Mouse (Mus musculus) heart, embryonic 16.5 days (tissue): ENCODE measurements around the gene Vav3. TPM values are rescaled to one million over a fixed set of nuclear protein-coding genes. Genes with fewer than 3 reads are reported as not detected.

ENCODE experiments used
- ATAC-seq: fragments of 200-750 bp; cut with Nextera tagmentation; replicated peaks from 2 replicates; pipeline ENCODE4 v1.8.0; 2017; ENCODE audit warnings: moderate number of reproducible peaks; ENCODE audit not compliant: insufficient read depth, low FRiP score; ENCODE audit errors: extremely low read depth
- H3K27ac ChIP-seq: fragments of 300-500 bp; sonication (generic); 2 replicates; pipeline ENCODE4 v1.5.1; 2014; ENCODE audit warnings: mild to moderate bottlenecking, low read length, control low read depth, moderate library complexity
- H3K27me3 ChIP-seq: fragments of 300-500 bp; sonication (generic); 2 replicates; pipeline ENCODE4 v1.6.1; 2014; ENCODE audit warnings: low read length, mixed read lengths; ENCODE audit not compliant: control insufficient read depth, insufficient read depth
- H3K36me3 ChIP-seq: fragments of 300-500 bp; sonication (generic); 2 replicates; pipeline ENCODE4 v1.6.1; 2014; ENCODE audit not compliant: control insufficient read depth, insufficient read depth
- H3K4me1 ChIP-seq: fragments of 300-500 bp; sonication (generic); 2 replicates; pipeline ENCODE4 v1.6.1; 2014; ENCODE audit warnings: low read length, mixed read lengths; ENCODE audit not compliant: control insufficient read depth, insufficient read depth
- H3K4me2 ChIP-seq: fragments of 300-500 bp; sonication (generic); 2 replicates; pipeline ENCODE4 v1.6.1; 2014; ENCODE audit warnings: low read depth, mild to moderate bottlenecking, control low read depth, low read length
- H3K4me3 ChIP-seq: fragments of 300-500 bp; sonication (generic); 2 replicates; pipeline ENCODE4 v1.5.1; 2014; ENCODE audit warnings: mild to moderate bottlenecking, control low read depth, low read length
- H3K9ac ChIP-seq: fragments of 300-500 bp; sonication (generic); 2 replicates; pipeline ENCODE4 v1.6.1; 2014; ENCODE audit warnings: low read length, control low read depth
- H3K9me3 ChIP-seq: fragments of 300-500 bp; sonication (generic); replicated peaks from 2 replicates; pipeline ENCODE4 v1.6.1; 2016; ENCODE audit warnings: low read length; ENCODE audit not compliant: control insufficient read depth
- WGBS: fragments of 180-500 bp; shearing (Covaris S2); extraction: QIAGEN DNeasy Blood & Tissue Kit; methylation state at CpG from one replicate; pipeline ENCODE4 v1.1.7; 2014; 5-methylcytosine and 5-hydroxymethylcytosine counted together
- polyA plus RNA-seq: library from polyadenylated mRNA; unstranded; fragments of >200 nt; fragmentation: Nextera tagmentation; extraction: Ambion mirVana; gene quantifications from 2 replicates; pipeline ENCODE4 v1.2.1, GENCODE M21; 2015

The Vav3 gene
- polyA plus RNA-seq, 1 experiment from 2014 or later: 8.0 TPM

DNA sequence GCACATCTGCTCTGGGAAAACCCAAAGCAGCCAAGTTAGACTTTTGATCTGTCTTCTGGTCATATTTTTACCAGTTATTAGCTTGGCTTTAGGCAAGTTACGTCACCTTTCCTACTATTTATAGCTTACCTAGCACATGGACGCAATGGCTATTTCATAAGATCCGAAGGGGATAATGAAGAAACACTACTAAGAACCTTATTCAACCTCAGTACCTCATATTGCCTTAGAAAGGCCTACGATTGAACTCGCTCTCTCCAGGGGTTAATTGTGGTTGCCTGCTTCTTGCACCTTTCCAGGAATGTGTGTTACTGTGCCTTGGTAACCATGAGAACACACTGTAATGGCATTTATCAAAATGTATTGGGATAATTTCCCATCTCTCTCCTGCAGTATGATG is 61.1 kb downstream of the Vav3 start:
- Histone ChIP-seq H3K4me1 (no peaks in the 10 kb centered on the region), H3K4me2 (no peak overlapping the region), H3K27ac (no peak overlapping the region), H3K36me3 (no peaks in the 10 kb centered on the region), H3K9me3 (peaks cover 3% of the 10 kb centered on the region), H3K4me3 (no peak overlapping the region), H3K27me3 (no peaks in the 10 kb centered on the region), H3K9ac (no peak overlapping the region)
- no peak for ATAC-seq
- WGBS: 89% methylated on average over 5 of the region's 5 CpGs

DNA sequence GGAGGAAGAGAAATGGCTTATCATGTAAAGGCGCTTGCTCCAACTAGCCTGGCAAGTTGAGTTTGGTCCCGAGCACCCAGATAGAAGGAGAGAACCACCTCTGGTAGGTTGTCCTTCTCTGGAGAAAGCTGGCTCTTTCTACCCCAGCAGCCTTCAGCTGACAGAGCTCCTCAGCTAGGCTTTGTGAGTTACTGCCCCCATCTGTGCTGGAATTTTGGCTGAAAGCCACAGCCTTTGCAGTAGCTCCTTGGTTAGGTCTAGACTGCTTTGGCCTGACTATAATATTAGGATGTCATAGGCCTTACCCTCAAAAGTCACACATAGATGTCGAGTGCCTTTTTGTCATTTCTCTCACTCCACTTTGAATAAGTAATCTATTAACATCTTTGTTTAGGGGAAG is 70.8 kb downstream of the Vav3 start:
- peaks cover 8% of the 10 kb centered on the region; the same call in 1 of the 2 replicates for H3K4me1 ChIP-seq
- no peak for ATAC-seq
- WGBS: 76% methylated on average over 3 of the region's 3 CpGs

DNA sequence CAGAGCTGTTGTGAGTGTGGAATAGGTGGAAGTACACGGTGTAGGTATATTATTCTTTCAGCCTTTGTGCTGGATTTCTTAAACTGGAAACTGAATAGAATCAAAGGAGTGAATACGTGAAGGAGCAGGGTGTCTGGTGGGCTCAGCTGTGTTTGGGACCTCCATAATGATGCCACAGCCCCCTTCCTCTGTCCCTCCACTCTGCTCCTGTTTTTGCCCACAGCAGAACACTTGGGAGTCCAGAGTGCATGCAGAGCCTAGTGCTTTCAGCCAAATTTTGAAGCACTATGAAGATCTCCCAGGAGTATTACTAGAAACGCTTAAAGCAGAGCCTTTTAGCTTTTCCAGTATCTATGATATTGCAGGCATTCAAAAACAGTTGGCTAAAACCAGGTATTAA is 80.0 kb downstream of the Vav3 start:
- Histone ChIP-seq H3K4me2 (no peak overlapping the region), H3K27ac (no peak overlapping the region), H3K4me3 (no peak overlapping the region), H3K4me1 (no peaks in the 10 kb centered on the region), H3K9me3 (no peaks in the 10 kb centered on the region), H3K36me3 (no peaks in the 10 kb centered on the region), H3K27me3 (no peaks in the 10 kb centered on the region), H3K9ac (no peak overlapping the region)
- ATAC-seq: no peak
- WGBS: 81% methylated on average over 3 of the region's 3 CpGs

More for the DNA sequence above, 70.8 kb downstream of the Vav3 start:
- no peak overlapping the region for H3K9ac ChIP-seq
- H3K27me3 ChIP-seq: no peaks in the 10 kb centered on the region
- no peak overlapping the region for H3K4me3 ChIP-seq
- H3K36me3 ChIP-seq: no peaks in the 10 kb centered on the region
- H3K4me2 ChIP-seq: no peak overlapping the region
- no peaks in the 10 kb centered on the region for H3K9me3 ChIP-seq
- no peak overlapping the region for H3K27ac ChIP-seq

DNA sequence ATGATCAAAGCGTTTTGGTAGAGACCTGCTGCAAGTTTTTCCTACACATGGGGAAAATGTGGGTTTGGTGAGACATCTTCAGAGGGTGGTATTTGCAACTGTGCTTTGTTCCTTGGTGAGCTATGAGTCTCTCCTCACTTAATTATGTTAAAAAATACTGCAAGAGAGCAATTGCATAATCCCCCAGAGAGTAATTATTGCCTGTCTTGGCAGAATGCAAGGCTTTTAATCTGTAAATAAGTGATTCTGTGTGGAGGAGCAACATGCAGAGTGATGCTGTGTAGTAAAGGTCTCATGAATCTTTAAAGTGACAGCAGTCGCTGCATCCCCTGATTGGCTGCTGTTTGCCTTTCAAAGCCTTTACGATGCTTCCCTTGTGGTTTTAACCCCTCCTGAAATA is 80.6 kb downstream of the Vav3 start:
- 55% methylated on average over 3 of the region's 3 CpGs for WGBS
- no peak for ATAC-seq
- H3K9ac ChIP-seq: no peak overlapping the region
- no peak overlapping the region for H3K4me2 ChIP-seq
- H3K4me3 ChIP-seq: no peak overlapping the region
- H3K4me1 ChIP-seq: no peaks in the 10 kb centered on the region
- no peaks in the 10 kb centered on the region for H3K36me3 ChIP-seq
- no peaks in the 10 kb centered on the region for H3K9me3 ChIP-seq
- no peaks in the 10 kb centered on the region for H3K27me3 ChIP-seq
- no peak overlapping the region for H3K27ac ChIP-seq

DNA sequence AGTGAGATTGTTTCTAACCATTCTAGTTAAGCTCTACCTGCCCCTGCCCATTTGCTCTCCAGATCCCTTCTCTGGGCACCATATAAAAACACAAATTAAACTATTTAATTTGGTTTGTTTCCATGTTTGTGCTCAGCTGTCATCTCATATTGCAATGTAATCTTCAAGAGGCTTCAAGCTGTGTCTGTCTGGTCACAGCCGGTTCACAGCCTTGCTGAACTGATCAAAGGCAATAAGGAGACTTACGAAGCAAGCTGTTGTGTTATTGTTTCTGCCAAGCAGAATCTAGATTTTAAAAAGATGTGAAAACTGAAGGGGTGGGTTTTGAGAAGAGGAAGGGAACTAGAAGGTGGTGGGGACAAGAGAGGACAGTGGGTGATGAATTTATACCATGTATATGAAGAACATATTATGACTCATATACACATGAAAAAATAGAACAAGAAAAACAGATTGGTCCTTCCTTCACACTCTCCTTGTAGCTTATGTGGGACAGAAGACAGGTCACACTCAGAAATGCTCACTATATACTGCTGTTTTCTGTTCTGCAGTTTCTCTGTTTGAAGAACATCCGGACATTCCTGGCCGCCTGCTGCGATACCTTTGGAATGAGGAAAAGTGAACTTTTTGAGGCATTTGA is 83.1 kb downstream of the Vav3 start:
- ATAC-seq: no peak
- Histone ChIP-seq H3K4me1 (no peaks in the 10 kb centered on the region), H3K27me3 (no peaks in the 10 kb centered on the region), H3K9ac (no peak overlapping the region), H3K27ac (no peak overlapping the region), H3K4me3 (no peak overlapping the region), H3K36me3 (no peaks in the 10 kb centered on the region), H3K9me3 (no peaks in the 10 kb centered on the region), H3K4me2 (no peak overlapping the region)
- 84% methylated on average over 5 of the region's 5 CpGs for WGBS

DNA sequence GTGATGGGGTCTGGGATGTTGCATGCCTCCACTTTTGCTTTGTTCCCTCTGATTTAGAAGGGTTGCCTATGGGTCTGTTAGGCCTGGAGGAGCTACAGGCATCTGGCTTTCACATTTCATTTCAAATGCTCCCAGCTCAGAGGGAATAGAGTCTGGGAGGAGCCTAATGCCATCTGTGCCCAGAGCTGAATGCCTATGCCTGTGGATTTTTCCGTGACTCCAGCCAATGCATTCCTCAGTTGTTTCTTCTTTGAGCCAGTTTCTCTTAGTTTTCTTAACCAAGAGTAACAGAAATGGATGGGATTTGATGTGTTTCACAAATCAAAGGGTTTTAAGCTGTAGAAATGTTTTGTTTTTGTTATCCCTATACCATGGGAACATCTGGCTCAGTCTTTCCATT is 90.8 kb downstream of the Vav3 start:
- Histone ChIP-seq H3K36me3 (no peaks in the 10 kb centered on the region), H3K4me3 (no peak overlapping the region), H3K27me3 (no peaks in the 10 kb centered on the region), H3K4me2 (no peak overlapping the region), H3K9ac (no peak overlapping the region), H3K9me3 (no peaks in the 10 kb centered on the region), H3K4me1 (0 out of 2 replicates have a peak, but pooled peaks cover 2% of the 10 kb centered on the region), H3K27ac (no peak overlapping the region; the same call in 1 of the 2 replicates)
- no peak; the same call in 1 of the 2 replicates for ATAC-seq
- WGBS: 47% methylated on average over 1 of the region's 1 CpGs

DNA sequence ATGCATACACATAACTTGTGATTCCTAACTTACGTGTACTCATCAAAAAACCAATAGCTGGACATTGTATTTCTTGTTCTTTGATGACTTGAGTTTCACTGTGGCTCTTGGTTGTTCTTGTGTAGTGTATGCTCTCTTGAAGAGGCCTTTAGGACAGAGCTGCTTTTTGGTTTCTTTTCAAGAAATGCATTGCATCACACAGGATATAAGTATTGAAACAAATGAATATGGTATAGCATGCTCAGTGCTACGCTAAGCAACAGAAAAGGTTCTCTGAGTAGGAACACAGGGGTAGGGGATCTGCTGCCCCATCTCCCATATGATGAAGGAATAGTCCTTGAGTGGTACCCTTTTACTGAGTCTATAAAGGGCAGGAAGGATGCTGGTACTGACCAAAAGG is 98.1 kb downstream of the Vav3 start:
- Histone ChIP-seq H3K36me3 (no peaks in the 10 kb centered on the region), H3K9me3 (no peaks in the 10 kb centered on the region), H3K27ac (no peak overlapping the region), H3K27me3 (no peaks in the 10 kb centered on the region), H3K4me1 (no peaks in the 10 kb centered on the region), H3K9ac (no peak overlapping the region), H3K4me3 (no peak overlapping the region), H3K4me2 (no peak overlapping the region)
- 87% methylated on average over 2 of the region's 2 CpGs for WGBS
- ATAC-seq: no peak

DNA sequence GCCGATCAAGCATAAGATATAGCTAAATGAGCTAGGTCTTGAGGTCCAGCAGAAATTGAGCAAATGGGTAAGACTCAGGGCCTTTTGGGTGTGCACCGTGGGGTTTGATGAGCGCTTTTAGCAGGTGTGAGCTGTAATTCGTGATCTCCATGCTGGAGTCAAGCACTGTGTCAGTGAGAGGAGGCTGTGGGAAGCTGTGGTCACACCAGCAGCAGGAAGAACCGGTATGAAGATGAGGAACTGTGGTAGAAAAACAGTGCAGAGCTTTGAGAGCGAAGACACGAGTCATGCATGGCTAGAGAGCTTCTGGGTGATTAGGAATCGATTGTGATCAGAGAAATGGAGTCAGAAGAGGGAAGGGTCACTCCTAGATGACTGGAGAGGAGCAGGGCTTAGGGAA is 98.8 kb downstream of the Vav3 start:
- H3K9ac ChIP-seq: no peak overlapping the region
- no peak overlapping the region for H3K4me3 ChIP-seq
- H3K4me1 ChIP-seq: no peaks in the 10 kb centered on the region
- WGBS: 71% methylated on average over 8 of the region's 8 CpGs
- H3K36me3 ChIP-seq: no peaks in the 10 kb centered on the region
- H3K4me2 ChIP-seq: no peak overlapping the region
- ATAC-seq: no peak
- H3K27ac ChIP-seq: no peak overlapping the region
- no peaks in the 10 kb centered on the region for H3K9me3 ChIP-seq
- no peaks in the 10 kb centered on the region for H3K27me3 ChIP-seq

DNA sequence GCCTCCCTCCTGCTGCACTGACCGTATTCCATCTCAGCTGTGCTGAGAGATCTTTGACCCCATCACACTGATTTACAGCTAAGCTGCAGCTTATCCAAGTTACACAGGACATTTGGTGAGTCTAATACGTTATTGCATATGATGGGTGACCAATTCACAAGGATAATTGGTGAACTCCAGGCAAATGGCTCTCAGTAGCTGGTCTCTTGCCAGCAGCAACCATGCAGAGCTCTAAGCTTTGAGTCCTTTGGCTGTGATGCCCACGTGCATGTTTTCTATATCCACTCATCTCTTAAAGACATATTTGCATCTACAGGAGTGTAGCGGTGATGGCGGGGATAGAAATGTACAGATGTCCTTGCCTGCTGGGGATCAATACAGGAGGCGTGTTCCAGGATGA is 99.5 kb downstream of the Vav3 start:
- no peak for ATAC-seq
- Histone ChIP-seq H3K4me2 (no peak overlapping the region), H3K4me1 (no peaks in the 10 kb centered on the region), H3K36me3 (no peaks in the 10 kb centered on the region), H3K9ac (no peak overlapping the region), H3K27ac (no peak overlapping the region), H3K27me3 (no peaks in the 10 kb centered on the region), H3K4me3 (no peak overlapping the region), H3K9me3 (no peaks in the 10 kb centered on the region)
- WGBS: 79% methylated on average over 6 of the region's 6 CpGs
